Comparison of ENCODE assay signal across 15 mouse cellular contexts in genomic region chr7:58730831-58731230, GRCm38 (mm10).
DNase-seq lines count a peak whose midpoint lies in the region; ATAC-seq and TF ChIP-seq lines count a peak whose summit lies in the region.
"Had no signal": no experiment of that assay in that cellular context is flagged by ENCODE, and none has a peak within 500 bp of the region (broad histone marks: within the 10 kb centered on the region; RNA-seq: fewer than 3 reads in every experiment).

No protein-coding gene starts in this region.

- DNase-seq in layer of hippocampus, adult 2 months (ENCODE audit: low spot score in 2 of 2): no peak
- DNase-seq in layer of hippocampus, postnatal 10 days (ENCODE audit: low spot score in 2 of 2): no peak
- no peak for DNase-seq in liver, embryonic 13.5 days
- DNase-seq in frontal cortex, postnatal 25 days (ENCODE audit: low spot score in 2 of 2): no peak
- no peak for DNase-seq in embryonic facial prominence, embryonic 10.5 days (ENCODE audit: low spot score)
- DNase-seq in urinary bladder, postnatal 14 days (ENCODE audit: low spot score): no peak
- DNase-seq: adrenal gland, postnatal 10 days; kidney, adult 18-20 months; kidney, postnatal 4 days; lung, adult 2 months had no signal

- H3K9ac ChIP-seq in liver, embryonic 13.5 days: no peak overlapping the region
- H3K9ac ChIP-seq: hindbrain, embryonic 14.5 days had no signal

- no peak overlapping the region for H3K4me3 ChIP-seq in layer of hippocampus, adult 2 months
- no peak overlapping the region for H3K4me3 ChIP-seq in liver, embryonic 13.5 days (replicated peaks)
- H3K4me3 ChIP-seq in embryonic facial prominence, embryonic 10.5 days: no peak overlapping the region
- H3K4me3 ChIP-seq: limb, embryonic 10.5 days; midbrain, embryonic 10.5 days had no signal

- no peaks in the 10 kb centered on the region for H3K27me3 ChIP-seq in liver, embryonic 13.5 days
- H3K27me3 ChIP-seq in embryonic facial prominence, embryonic 10.5 days (replicated peaks; ENCODE audit: low read depth, poor library complexity, severe bottlenecking): no peaks in the 10 kb centered on the region

- peaks cover 21% of the 10 kb centered on the region for H3K4me1 ChIP-seq in liver, embryonic 13.5 days (replicated peaks)
- H3K4me1 ChIP-seq in embryonic facial prominence, embryonic 10.5 days: peaks cover 23% of the 10 kb centered on the region
- H3K4me1 ChIP-seq: midbrain, embryonic 10.5 days had no signal

- peak overlapping the region; percentile 78 for H3K27ac ChIP-seq in layer of hippocampus, adult 2 months
- H3K27ac ChIP-seq in liver, embryonic 13.5 days: peak overlapping the region; percentile 34
- no peak overlapping the region for H3K27ac ChIP-seq in embryonic facial prominence, embryonic 10.5 days (replicated peaks)
- H3K27ac ChIP-seq: hindbrain, embryonic 14.5 days; limb, embryonic 10.5 days; midbrain, embryonic 10.5 days had no signal

- no peaks in the 10 kb centered on the region for H3K36me3 ChIP-seq in liver, embryonic 13.5 days
- no peaks in the 10 kb centered on the region for H3K36me3 ChIP-seq in embryonic facial prominence, embryonic 10.5 days (replicated peaks)
- H3K36me3 ChIP-seq: limb, embryonic 10.5 days; midbrain, embryonic 10.5 days had no signal

- ATAC-seq in activated CD4-positive, CD25-positive, alpha-beta regulatory T cell, adult 4 months: peak; percentile 37
- peak; percentile 77 for ATAC-seq in liver, embryonic 13.5 days (ENCODE audit: low read depth)
- 0 out of 2 replicates have a peak, but pooled peaks have one; percentile 43 for ATAC-seq in monocyte, adult 5-6 weeks (replicated peaks; ENCODE audit: insufficient number of reproducible peaks, low FRiP score, low TSS enrichment, poor library complexity, severe bottlenecking)

- no peaks in the 10 kb centered on the region for H3K9me3 ChIP-seq in liver, embryonic 13.5 days (replicated peaks)
- no peaks in the 10 kb centered on the region for H3K9me3 ChIP-seq in embryonic facial prominence, embryonic 10.5 days
- H3K9me3 ChIP-seq: limb, embryonic 10.5 days; midbrain, embryonic 10.5 days had no signal

- no peak for TF ChIP-seq CTCF in layer of hippocampus, adult 2 months (conservative IDR thresholded peaks at IDR 0.05)

- 6% methylated on average over 1 of the region's 1 CpGs for WGBS in liver, embryonic 13.5 days (ENCODE audit: insufficient replicate concordance)
- 91% methylated on average over 1 of the region's 1 CpGs for WGBS in embryonic facial prominence, embryonic 10.5 days

- H3K4me2 ChIP-seq in liver, embryonic 13.5 days: no peak overlapping the region
- H3K4me2 ChIP-seq: hindbrain, embryonic 14.5 days had no signal
